ENCODE assay signal across 23 mouse cellular contexts in genomic region chr12:54446356-54446755, GRCm38 (mm10).
"Had no signal": no experiment of that assay in that cellular context is flagged by ENCODE, and none has a peak within 500 bp of the region (broad histone marks: within the 10 kb centered on the region; RNA-seq: fewer than 3 reads in every experiment).

No protein-coding gene starts in this region.

- H3K4me3 ChIP-seq: heart, embryonic 10.5 days; heart, embryonic 12.5 days; hindbrain, embryonic 13.5 days; hindbrain, embryonic 15.5 days; limb, embryonic 13.5 days; limb, embryonic 15.5 days; liver, embryonic 12.5 days had no signal

- H3K9ac ChIP-seq: heart, embryonic 12.5 days; hindbrain, embryonic 13.5 days; hindbrain, embryonic 15.5 days; limb, embryonic 13.5 days; limb, embryonic 15.5 days; liver, embryonic 12.5 days had no signal

- H3K27me3 ChIP-seq: heart, embryonic 12.5 days; hindbrain, embryonic 15.5 days; limb, embryonic 15.5 days; liver, embryonic 12.5 days had no signal

- H3K4me2 ChIP-seq: heart, embryonic 12.5 days; hindbrain, embryonic 13.5 days; hindbrain, embryonic 15.5 days; limb, embryonic 13.5 days; limb, embryonic 15.5 days; liver, embryonic 12.5 days had no signal

- H3K4me1 ChIP-seq: hindbrain, embryonic 13.5 days; hindbrain, embryonic 15.5 days; liver, embryonic 12.5 days had no signal

- DNase-seq: gastrocnemius, postnatal 14 days; gastrocnemius, postnatal 36 days; heart, adult 18-20 months; heart, postnatal 10 days; heart, postnatal 36 days; kidney, adult 11 months; kidney, adult 2 months; kidney, adult 9 months; kidney, postnatal 14 days; kidney, postnatal 36 days; layer of hippocampus, adult 9-11 months; layer of hippocampus, postnatal 36 days; left cerebral cortex, postnatal 4 days had no signal

- H3K9me3 ChIP-seq: heart, embryonic 10.5 days; heart, embryonic 12.5 days; hindbrain, embryonic 13.5 days; hindbrain, embryonic 15.5 days; limb, embryonic 13.5 days; limb, embryonic 15.5 days; liver, embryonic 12.5 days had no signal

- H3K36me3 ChIP-seq: heart, embryonic 10.5 days; heart, embryonic 12.5 days; hindbrain, embryonic 13.5 days; hindbrain, embryonic 15.5 days; limb, embryonic 13.5 days; limb, embryonic 15.5 days; liver, embryonic 12.5 days had no signal

- ATAC-seq: hindbrain, postnatal 0 days; intestine, embryonic 16.5 days; liver, embryonic 12.5 days had no signal

- H3K27ac ChIP-seq: heart, embryonic 10.5 days; hindbrain, embryonic 13.5 days; hindbrain, embryonic 15.5 days; hindbrain, postnatal 0 days; kidney, postnatal 0 days; limb, embryonic 13.5 days; limb, embryonic 15.5 days; liver, embryonic 12.5 days had no signal
